ENCODE assay signal across 8 mouse cellular contexts in the genomic region with DNA sequence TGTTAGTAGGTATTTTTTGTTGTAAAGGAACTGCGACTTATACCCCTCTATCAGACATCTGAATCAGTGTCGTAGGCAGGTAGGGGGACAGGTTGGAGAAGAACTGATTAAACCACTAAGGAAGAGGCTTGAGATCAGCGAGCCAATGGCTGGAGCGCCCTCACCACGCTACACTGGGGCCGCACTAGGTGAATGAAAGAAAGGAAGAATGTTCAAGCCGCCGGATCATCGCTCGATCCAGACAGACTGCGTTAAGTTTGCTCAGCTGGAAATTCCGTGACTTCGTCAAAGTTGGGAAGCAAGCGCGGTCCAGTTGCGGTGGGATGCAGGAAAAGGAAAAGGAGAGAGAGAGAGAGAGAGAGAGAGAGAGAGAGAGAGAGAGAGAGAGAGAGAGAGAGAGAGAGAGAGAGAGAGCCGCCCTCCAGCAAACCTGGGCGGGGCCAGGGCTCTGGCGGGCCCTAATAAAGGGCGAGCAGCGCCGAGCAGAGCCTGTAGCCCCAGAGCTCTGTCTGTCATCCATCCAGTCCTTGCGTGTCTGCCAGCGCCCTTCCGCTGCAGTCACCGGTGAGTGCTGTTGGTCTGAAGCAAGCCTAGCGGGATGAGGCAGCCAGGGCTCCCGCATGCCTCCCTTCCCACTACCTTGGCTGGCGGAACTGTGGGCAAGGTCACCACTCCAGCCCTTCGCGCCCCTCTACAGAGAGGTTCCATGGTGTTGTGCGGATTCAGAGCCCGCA. TPM values are rescaled to one million over a fixed set of nuclear protein-coding genes. Genes with fewer than 3 reads are reported as not detected.
DNase-seq lines count a peak whose midpoint lies in the region; ATAC-seq and TF ChIP-seq lines count a peak whose summit lies in the region.

A gene (plus strand): TSS at position 490 of the 734 bp plus-strand sequence.

- peak; percentile 40 for DNase-seq in T-cell, adult 2 months (ENCODE audit: low spot score)
- DNase-seq in cerebellum, postnatal 14 days, result peak; percentile 65 to 70
- peak; percentile 89 for DNase-seq in gastrocnemius, postnatal 14 days
- peak; percentile 67 for DNase-seq in hindbrain, postnatal 0 days (ENCODE audit: low spot score)
- DNase-seq in left cerebral cortex, postnatal 25 days (ENCODE audit: low spot score in 2 of 2), result peak; percentile 28 to 55
- DNase-seq in right cerebral cortex, postnatal 25 days, result peak; percentile 43
- no peak for DNase-seq in adipocyte (ENCODE audit: low spot score)

- no peak within 1 kb of the TSS for H3K27ac ChIP-seq in hindbrain, postnatal 0 days

- peak within 1 kb of the TSS; percentile 97 for H3K4me2 ChIP-seq in hindbrain, postnatal 0 days (ENCODE audit: low read depth, low read length)

- peak within 1 kb of the TSS; percentile 47 for H3K4me3 ChIP-seq in hindbrain, postnatal 0 days (ENCODE audit: low read length)

- peak; percentile 88 for ATAC-seq in hindbrain, postnatal 0 days
- peak; percentile 96 for ATAC-seq in megakaryocyte progenitor cell, adult 5-6 weeks (replicated peaks; ENCODE audit: poor library complexity)

- peak within 1 kb of the TSS; percentile 33 for H3K9ac ChIP-seq in hindbrain, postnatal 0 days (replicated peaks; ENCODE audit: low read length)

- no peaks in the 10 kb centered on the region for H3K36me3 ChIP-seq in hindbrain, postnatal 0 days (ENCODE audit: insufficient read depth, low read length)

- H3K4me1 ChIP-seq in hindbrain, postnatal 0 days (ENCODE audit: insufficient read depth, low read length), result no peaks in the 10 kb centered on the region

- intact Hi-C loops in gastrocnemius, postnatal 14 days (cut with DNase I; ENCODE audit: low total_unique reads), result no loop called here
- intact Hi-C loops in left cerebral cortex, postnatal 25 days (cut with DNase I), result no loop called here

- WGBS in hindbrain, postnatal 0 days, result under 1% methylated on average over 33 of the region's 33 CpGs

- H3K27me3 ChIP-seq in hindbrain, postnatal 0 days (ENCODE audit: insufficient read depth, low read length), result no peaks in the 10 kb centered on the region

- no peak for TF ChIP-seq CTCF in hindbrain, postnatal 0 days (IDR thresholded peaks at IDR 0.05; ENCODE audit: low read depth)

- H3K9me3 ChIP-seq in hindbrain, postnatal 0 days (ENCODE audit: low read length), result no peaks in the 10 kb centered on the region

RNA-seq across cellular contexts. Expression of the gene that starts here (rescaled TPM):
- 10 to 100 TPM; 29.4 to 31.5 TPM for total RNA-seq in gastrocnemius, postnatal 14 days (2021)
- total RNA-seq in hindbrain, postnatal 0 days (2014; rRNA removed), result 1.2 and 1.4 TPM in 2 replicates
- polyA plus RNA-seq in hindbrain, postnatal 0 days (2015; fragmentation: Nextera tagmentation; extraction: Ambion mirVana), result 0.26 and 0.39 TPM in 2 replicates
- 1 to 10 TPM; 5.9 to 7.8 TPM for total RNA-seq in left cerebral cortex, postnatal 25 days (2021)
- total RNA-seq in megakaryocyte progenitor cell, adult 5-6 weeks (2015), result 3.4 TPM in 2 replicates
- total RNA-seq in megakaryocyte progenitor cell, adult 5-6 weeks (2017), result 6.9 and 7.6 TPM in 2 replicates
